In genomic region chr5:98651049-98651448, GRCm38 (mm10) we compare ENCODE assay signal across 14 mouse cellular contexts.
"Had no signal": no experiment of that assay in that cellular context is flagged by ENCODE, and none has a peak within 500 bp of the region (broad histone marks: within the 10 kb centered on the region; RNA-seq: fewer than 3 reads in every experiment).

No protein-coding gene starts in this region.

- ATAC-seq: liver, postnatal 0 days; midbrain, embryonic 15.5 days had no signal

- DNase-seq: kidney, adult 9 months; kidney, postnatal 36 days; liver; liver, embryonic 13.5 days; liver, postnatal 0 days; thymus, postnatal 4 days had no signal

- H3K4me2 ChIP-seq: hindbrain, embryonic 14.5 days; limb, embryonic 12.5 days; liver, embryonic 13.5 days; midbrain, embryonic 11.5 days; midbrain, embryonic 15.5 days; neural tube, embryonic 12.5 days had no signal

- H3K27ac ChIP-seq: hindbrain, embryonic 14.5 days; layer of hippocampus, adult 2 months; limb, embryonic 12.5 days; liver, embryonic 13.5 days; macrophage; midbrain, embryonic 15.5 days; neural tube, embryonic 12.5 days had no signal

- H3K9me3 ChIP-seq: liver, embryonic 13.5 days; midbrain, embryonic 15.5 days; neural tube, embryonic 12.5 days had no signal

- H3K9ac ChIP-seq: hindbrain, embryonic 14.5 days; limb, embryonic 12.5 days; liver, embryonic 13.5 days; liver, postnatal 0 days; midbrain, embryonic 15.5 days; neural tube, embryonic 12.5 days had no signal

- H3K36me3 ChIP-seq: limb, embryonic 12.5 days; liver, embryonic 13.5 days; midbrain, embryonic 15.5 days; neural tube, embryonic 12.5 days had no signal

- H3K27me3 ChIP-seq: limb, embryonic 12.5 days; liver, embryonic 13.5 days; megakaryocyte, embryonic 14.5 days; midbrain, embryonic 15.5 days; neural tube, embryonic 12.5 days had no signal

- H3K4me3 ChIP-seq: layer of hippocampus, adult 2 months; limb, embryonic 12.5 days; liver, embryonic 13.5 days; megakaryocyte, embryonic 14.5 days; midbrain, embryonic 15.5 days; neural tube, embryonic 12.5 days had no signal

- H3K4me1 ChIP-seq: limb, embryonic 12.5 days; liver, embryonic 13.5 days; megakaryocyte, embryonic 14.5 days; midbrain, embryonic 15.5 days; neural tube, embryonic 12.5 days had no signal
